Mouse (Mus musculus) embryonic facial prominence, embryonic 15.5 days (tissue): ENCODE results near the gene Trem3. TPM values are rescaled to one million over a fixed set of nuclear protein-coding genes. Genes with fewer than 3 reads are reported as not detected.

ENCODE experiments used
- ATAC-seq: fragments of 200-750 bp; cut with Nextera tagmentation; 2 replicates; pipeline ENCODE4 v1.8.0; 2017; ENCODE audit warnings: low read depth, moderate TSS enrichment; ENCODE audit not compliant: insufficient number of reproducible peaks, low FRiP score, low TSS enrichment
- H3K27ac ChIP-seq: fragments of 300-500 bp; sonication (generic); replicated peaks from 2 replicates; pipeline ENCODE4 v1.5.1; 2015; ENCODE audit warnings: mild to moderate bottlenecking, inconsistent platforms
- H3K27me3 ChIP-seq: fragments of 300-500 bp; sonication (generic); 2 replicates; pipeline ENCODE4 v1.6.1; 2015; ENCODE audit warnings: inconsistent platforms
- H3K36me3 ChIP-seq: fragments of 300-500 bp; sonication (generic); 2 replicates; pipeline ENCODE4 v1.6.1; 2015; ENCODE audit warnings: mild to moderate bottlenecking, inconsistent platforms
- H3K4me1 ChIP-seq: fragments of 300-500 bp; sonication (generic); 2 replicates; pipeline ENCODE4 v1.6.1; 2015; ENCODE audit warnings: inconsistent platforms
- H3K4me2 ChIP-seq: fragments of 300-500 bp; sonication (generic); replicated peaks from 2 replicates; pipeline ENCODE4 v1.6.1; 2015; ENCODE audit warnings: mild to moderate bottlenecking, inconsistent platforms
- H3K4me3 ChIP-seq: fragments of 300-500 bp; sonication (generic); replicated peaks from 2 replicates; pipeline ENCODE4 v1.5.1; 2015; ENCODE audit warnings: mild to moderate bottlenecking, inconsistent platforms
- H3K9ac ChIP-seq: fragments of 300-500 bp; sonication (generic); 2 replicates; pipeline ENCODE4 v1.6.1; 2015; ENCODE audit warnings: inconsistent platforms
- H3K9me3 ChIP-seq: fragments of 300-500 bp; sonication (generic); replicated peaks from 2 replicates; pipeline ENCODE4 v1.6.1; 2016; ENCODE audit warnings: inconsistent platforms
- WGBS: fragments of 180-500 bp; shearing (Covaris S2); methylation state at CpG from one replicate; pipeline ENCODE4 v1.1.7; 2015; 5-methylcytosine and 5-hydroxymethylcytosine counted together
- polyA plus RNA-seq: library from polyadenylated mRNA; unstranded; fragments of >200 nt; fragmentation: Nextera tagmentation; extraction: Ambion mirVana; gene quantifications from 2 replicates; pipeline ENCODE4 v1.2.1, GENCODE M21; 2015

The Trem3 gene
- not detected in 2 replicates for polyA plus RNA-seq

DNA sequence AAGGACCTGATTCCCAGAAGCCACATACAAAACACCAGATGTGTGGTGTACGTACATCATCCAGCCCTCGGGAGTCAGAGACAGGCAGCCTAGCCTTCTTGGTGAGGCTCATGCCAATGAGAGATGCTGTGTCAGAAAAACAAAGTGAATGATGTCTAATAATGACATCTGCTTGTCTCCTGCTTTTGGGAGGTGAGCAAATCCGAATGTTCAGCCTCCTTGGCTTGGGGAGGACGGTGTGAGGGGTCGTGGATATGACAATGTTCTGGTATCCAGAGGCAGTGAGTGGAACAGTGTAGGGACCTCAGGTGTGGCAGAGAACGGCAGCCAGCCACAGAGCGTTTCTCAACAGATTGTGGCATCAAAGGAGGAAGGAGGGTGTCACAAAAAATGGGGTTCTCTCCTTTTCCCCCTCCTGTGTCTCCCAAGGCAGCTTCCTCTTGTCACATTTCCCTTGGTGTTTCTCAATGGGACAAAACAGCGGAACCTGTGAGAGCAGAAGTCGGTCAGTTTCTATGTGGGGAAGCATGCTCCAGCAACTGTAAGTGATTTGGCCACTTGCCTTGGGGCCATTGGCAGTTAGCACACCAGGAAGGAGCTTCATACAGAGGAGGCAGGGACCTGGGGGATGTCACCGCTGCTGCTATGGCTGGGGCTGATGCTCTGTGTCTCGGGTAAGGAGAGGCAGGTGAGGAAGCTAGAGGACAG, at the start of gene Trem3:
Trem3 (plus strand) TSS at position 557 of the 708 bp plus-strand sequence.
- H3K4me1 ChIP-seq, result no peaks in the 10 kb centered on the region
- no peak within 1 kb of the TSS for H3K9ac ChIP-seq
- no peak within 1 kb of the TSS for H3K4me2 ChIP-seq
- no peak within 1 kb of the TSS for H3K27ac ChIP-seq
- H3K27me3 ChIP-seq, result no peaks in the 10 kb centered on the region
- no peaks in the 10 kb centered on the region for H3K9me3 ChIP-seq
- H3K4me3 ChIP-seq, result no peak within 1 kb of the TSS
- H3K36me3 ChIP-seq, result no peaks in the 10 kb centered on the region
- 60% methylated on average over 11 of the region's 11 CpGs for WGBS
- no peak for ATAC-seq

DNA sequence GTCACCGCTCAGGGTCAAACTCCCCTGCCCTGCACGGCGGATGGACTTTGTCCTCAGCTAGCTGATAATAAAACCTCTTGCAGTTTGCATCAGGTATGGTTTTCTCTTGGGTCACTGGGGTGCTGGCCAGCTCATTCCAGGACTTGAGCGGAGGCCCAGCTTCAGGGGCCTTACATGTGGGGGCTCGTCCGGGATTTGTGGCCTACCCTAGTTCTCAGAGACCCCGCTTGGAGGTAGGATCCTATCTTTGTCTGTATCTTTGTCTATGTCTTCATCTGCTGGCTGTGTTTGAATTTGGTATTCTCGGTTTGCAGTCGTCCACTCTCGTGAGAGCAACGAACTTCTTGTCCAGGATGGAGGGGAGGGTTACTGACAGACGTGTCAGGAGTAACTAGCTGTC, 44.5 kb upstream of the Trem3 start:
- no peaks in the 10 kb centered on the region for H3K27me3 ChIP-seq
- H3K4me3 ChIP-seq, result no peak overlapping the region
- peaks cover 11% of the 10 kb centered on the region; the same call in 1 of the 2 replicates for H3K9me3 ChIP-seq
- no peak overlapping the region for H3K27ac ChIP-seq
- H3K4me2 ChIP-seq, result no peak overlapping the region
- 94% methylated on average over 12 of the region's 12 CpGs for WGBS
- no peaks in the 10 kb centered on the region for H3K4me1 ChIP-seq
- H3K9ac ChIP-seq, result no peak overlapping the region
- no peak for ATAC-seq
- no peaks in the 10 kb centered on the region for H3K36me3 ChIP-seq

DNA sequence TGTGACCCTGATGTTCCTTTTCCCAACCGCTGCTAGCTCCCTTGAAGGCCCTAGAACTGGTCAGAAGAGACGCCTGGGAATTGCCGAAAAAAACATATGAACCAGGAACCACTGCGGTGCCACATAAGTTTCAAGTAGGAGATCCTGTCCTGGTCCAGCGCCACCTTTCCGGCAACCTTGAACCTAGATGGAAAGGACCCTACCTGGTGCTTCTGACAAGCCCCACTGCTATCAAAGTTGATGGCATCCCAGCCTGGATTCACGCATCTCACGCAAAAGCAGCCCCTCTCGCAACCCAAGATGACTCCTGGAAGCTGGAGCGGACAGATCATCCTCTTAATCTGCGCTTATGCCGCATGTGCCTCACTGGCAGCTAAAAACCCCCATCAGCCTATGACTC, 35.0 kb upstream of the Trem3 start:
- no peak overlapping the region for H3K4me2 ChIP-seq
- no peaks in the 10 kb centered on the region for H3K27me3 ChIP-seq
- H3K36me3 ChIP-seq, result no peaks in the 10 kb centered on the region
- ATAC-seq, result no peak
- 95% methylated on average over 12 of the region's 12 CpGs for WGBS
- H3K27ac ChIP-seq, result no peak overlapping the region
- no peak overlapping the region for H3K9ac ChIP-seq
- no peaks in the 10 kb centered on the region for H3K4me1 ChIP-seq
- H3K4me3 ChIP-seq, result no peak overlapping the region
- no peaks in the 10 kb centered on the region for H3K9me3 ChIP-seq

DNA sequence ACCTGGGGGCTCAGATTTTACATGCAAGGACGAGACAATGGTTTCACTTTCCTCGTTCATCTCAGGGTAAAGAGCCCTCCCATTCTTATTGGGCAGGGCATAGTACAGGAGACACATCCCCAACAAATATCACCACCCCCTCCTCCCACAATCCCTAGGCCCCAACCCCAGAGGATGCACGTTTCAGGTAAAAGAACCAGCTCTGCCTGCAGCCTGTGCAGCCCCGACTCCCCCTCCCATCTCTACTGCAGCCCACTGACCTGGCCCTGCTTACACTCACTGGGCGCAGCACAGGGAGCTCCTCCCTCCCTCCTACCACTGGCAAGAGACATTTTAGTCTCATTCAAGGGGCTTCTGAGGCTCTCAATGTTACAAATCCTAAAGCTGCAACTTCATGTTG, 34.1 kb upstream of the Trem3 start:
- Histone ChIP-seq H3K9ac (no peak overlapping the region), H3K36me3 (no peaks in the 10 kb centered on the region), H3K27ac (no peak overlapping the region), H3K4me1 (no peaks in the 10 kb centered on the region), H3K4me3 (no peak overlapping the region), H3K27me3 (no peaks in the 10 kb centered on the region), H3K4me2 (no peak overlapping the region), H3K9me3 (no peaks in the 10 kb centered on the region)
- WGBS, result 67% methylated on average over 5 of the region's 5 CpGs
- ATAC-seq, result no peak

DNA sequence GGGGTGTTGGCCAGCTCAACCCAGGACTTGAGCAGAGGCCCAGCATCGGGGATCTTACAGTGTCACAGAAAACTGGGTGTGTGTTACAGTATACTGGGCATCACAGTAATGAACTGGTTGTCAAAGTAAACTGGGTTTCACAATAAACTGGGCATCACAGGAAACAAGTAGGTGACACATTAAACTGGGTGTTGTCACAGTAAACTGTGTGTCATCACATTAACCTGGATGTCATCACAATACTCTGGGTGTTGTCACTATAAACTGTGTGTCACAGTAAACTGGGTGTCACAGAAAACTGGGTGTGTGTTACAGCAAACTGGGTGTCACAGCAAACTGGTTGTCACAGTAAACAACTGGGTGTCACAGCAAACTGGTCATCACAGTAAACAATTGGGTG, 32.1 kb upstream of the Trem3 start:
- Histone ChIP-seq H3K4me2 (no peak overlapping the region), H3K4me1 (no peaks in the 10 kb centered on the region), H3K9me3 (no peaks in the 10 kb centered on the region), H3K4me3 (no peak overlapping the region), H3K9ac (no peak overlapping the region), H3K36me3 (no peaks in the 10 kb centered on the region), H3K27ac (no peak overlapping the region), H3K27me3 (no peaks in the 10 kb centered on the region)
- ATAC-seq, result no peak
- WGBS, result 68% methylated on average over 1 of the region's 1 CpGs

DNA sequence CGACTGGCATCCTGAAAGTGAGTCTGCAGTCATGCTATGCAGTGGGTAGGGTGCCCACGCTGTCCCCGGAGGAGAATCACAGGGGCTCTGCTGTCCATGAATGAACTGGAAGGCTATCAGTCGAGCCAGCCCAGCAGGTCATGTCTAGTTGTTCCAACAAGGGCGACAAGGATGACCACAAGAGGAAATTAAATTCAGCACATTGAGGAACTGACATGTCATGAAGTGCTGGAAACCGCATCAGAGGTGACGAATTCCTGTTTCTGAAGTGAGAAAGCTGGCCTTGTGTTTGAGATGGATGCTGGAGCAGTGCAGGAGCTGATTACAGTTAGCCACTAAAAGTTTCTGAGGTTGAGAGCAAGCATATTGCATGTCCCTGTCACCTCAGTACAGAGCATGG, 16.9 kb upstream of the Trem3 start:
- H3K4me1 ChIP-seq, result no peaks in the 10 kb centered on the region
- 83% methylated on average over 7 of the region's 7 CpGs for WGBS
- H3K36me3 ChIP-seq, result no peaks in the 10 kb centered on the region
- no peaks in the 10 kb centered on the region for H3K27me3 ChIP-seq
- no peak overlapping the region for H3K9ac ChIP-seq
- H3K9me3 ChIP-seq, result no peaks in the 10 kb centered on the region
- H3K4me2 ChIP-seq, result no peak overlapping the region
- no peak overlapping the region for H3K27ac ChIP-seq
- ATAC-seq, result no peak
- H3K4me3 ChIP-seq, result no peak overlapping the region

DNA sequence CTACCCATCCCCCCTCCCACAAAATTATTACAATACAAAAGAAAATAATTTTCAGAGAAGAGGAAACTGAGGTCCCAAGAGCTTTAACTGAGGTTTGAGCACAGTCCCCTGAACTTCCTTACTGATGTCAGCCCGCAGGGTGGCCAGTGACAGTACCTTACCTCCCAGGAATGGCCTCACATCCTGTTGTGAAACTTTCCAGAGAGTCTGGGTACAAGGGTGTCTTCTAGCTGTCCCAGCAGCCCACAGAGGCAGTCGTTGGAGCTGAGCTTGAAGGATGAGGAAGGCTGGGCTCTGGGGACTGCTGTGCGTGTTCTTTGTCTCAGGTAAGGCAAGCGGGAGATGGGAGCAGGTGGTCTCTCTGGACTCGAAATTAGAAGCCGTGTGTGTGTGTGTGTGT, 15.1 kb upstream of the Trem3 start, which contains the start of gene Trem1:
Trem1 (plus strand) TSS at position 251 of the 400 bp plus-strand sequence.
- no peaks in the 10 kb centered on the region for H3K4me1 ChIP-seq
- no peak within 1 kb of the TSS for H3K4me2 ChIP-seq
- H3K27ac ChIP-seq, result no peak within 1 kb of the TSS
- 79% methylated on average over 6 of the region's 6 CpGs for WGBS
- no peak within 1 kb of the TSS for H3K9ac ChIP-seq
- H3K9me3 ChIP-seq, result no peaks in the 10 kb centered on the region
- H3K27me3 ChIP-seq, result no peaks in the 10 kb centered on the region
- H3K4me3 ChIP-seq, result no peak within 1 kb of the TSS
- H3K36me3 ChIP-seq, result no peaks in the 10 kb centered on the region
- no peak for ATAC-seq

DNA sequence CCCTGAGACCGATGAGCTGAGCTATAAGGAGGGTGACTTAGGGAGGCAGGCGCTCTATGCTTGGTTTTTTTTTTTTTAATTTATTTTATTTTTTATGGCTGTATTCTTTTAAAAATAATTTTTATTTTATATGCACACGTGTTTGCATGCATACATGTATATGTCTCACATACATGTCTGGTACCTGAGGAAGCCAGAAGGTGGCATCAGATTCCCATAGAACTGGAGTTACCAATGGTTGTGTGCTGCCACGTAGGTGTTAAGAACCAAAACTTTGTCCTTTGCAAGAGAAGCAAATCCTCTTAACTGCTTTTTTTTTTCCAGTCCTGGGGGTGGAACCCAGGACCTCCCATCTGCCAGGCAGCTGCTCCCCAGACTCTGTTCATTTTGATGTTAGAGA, 13.8 kb upstream of the Trem3 start:
- Histone ChIP-seq H3K9me3 (no peaks in the 10 kb centered on the region), H3K4me1 (no peaks in the 10 kb centered on the region), H3K27ac (no peak overlapping the region), H3K4me2 (no peak overlapping the region), H3K27me3 (no peaks in the 10 kb centered on the region), H3K9ac (no peak overlapping the region), H3K36me3 (no peaks in the 10 kb centered on the region), H3K4me3 (no peak overlapping the region)
- 86% methylated on average over 4 of the region's 4 CpGs for WGBS
- no peak for ATAC-seq

DNA sequence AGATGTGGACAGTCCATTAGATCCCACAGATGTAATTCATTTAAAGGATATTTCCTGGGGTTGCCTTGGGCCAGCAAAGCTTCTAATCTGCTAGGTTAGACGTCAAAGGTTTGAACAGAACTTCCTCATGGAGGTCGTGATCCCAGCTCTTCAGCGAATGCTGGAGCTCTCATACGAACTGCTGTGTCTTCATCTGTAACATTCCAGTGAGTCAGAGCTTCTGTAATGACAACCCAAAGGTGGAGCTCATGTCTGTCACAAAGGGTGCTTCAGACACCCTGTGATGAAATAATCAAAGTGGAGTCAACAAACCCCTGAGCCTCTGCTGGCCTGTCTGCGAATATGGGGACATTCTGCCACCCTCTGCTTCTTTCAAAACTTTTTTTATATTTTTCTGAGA, 13.0 kb upstream of the Trem3 start:
- H3K36me3 ChIP-seq, result no peaks in the 10 kb centered on the region
- H3K27me3 ChIP-seq, result no peaks in the 10 kb centered on the region
- no peak overlapping the region for H3K9ac ChIP-seq
- 50% methylated on average over 5 of the region's 5 CpGs for whole genome bisulfite sequencing
- ATAC-seq, result no peak
- no peaks in the 10 kb centered on the region for H3K4me1 ChIP-seq
- H3K9me3 ChIP-seq, result no peaks in the 10 kb centered on the region
- H3K4me3 ChIP-seq, result no peak overlapping the region
- H3K27ac ChIP-seq, result no peak overlapping the region
- H3K4me2 ChIP-seq, result no peak overlapping the region

DNA sequence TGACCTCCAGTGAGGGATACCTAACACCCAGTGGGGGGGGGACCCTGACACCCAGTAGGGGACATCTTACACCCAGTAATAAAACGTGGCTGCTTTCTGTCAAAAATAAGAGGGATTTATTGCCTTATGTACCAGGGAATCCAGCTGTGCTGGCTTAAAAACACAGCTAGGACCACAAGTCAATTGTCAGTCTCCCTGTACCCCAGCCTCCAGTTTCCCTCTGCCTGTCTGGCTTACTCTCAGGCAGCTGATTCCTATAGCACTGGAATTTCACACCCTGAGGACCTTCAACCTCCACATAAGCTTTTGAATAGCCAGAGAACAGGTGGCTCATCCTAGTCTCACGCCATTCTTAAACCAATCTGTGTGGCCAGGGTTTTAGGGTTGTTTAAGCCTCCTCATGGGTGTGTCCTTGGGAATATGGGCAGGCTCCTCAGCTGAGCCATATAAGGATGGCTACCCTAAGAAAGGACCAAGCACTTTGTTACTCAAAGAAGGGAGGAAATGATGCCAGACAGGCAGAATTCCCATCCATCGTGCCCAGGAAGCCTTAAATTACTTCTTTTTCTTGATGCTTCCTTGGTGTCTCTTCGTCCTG, 11.7 kb upstream of the Trem3 start:
- H3K36me3 ChIP-seq, result no peaks in the 10 kb centered on the region
- H3K27me3 ChIP-seq, result no peaks in the 10 kb centered on the region
- no peaks in the 10 kb centered on the region for H3K4me1 ChIP-seq
- no peak overlapping the region for H3K4me2 ChIP-seq
- WGBS, result 59% methylated on average over 4 of the region's 4 CpGs
- no peak overlapping the region for H3K4me3 ChIP-seq
- no peak overlapping the region for H3K9ac ChIP-seq
- ATAC-seq, result no peak
- no peak overlapping the region for H3K27ac ChIP-seq
- H3K9me3 ChIP-seq, result no peaks in the 10 kb centered on the region

DNA sequence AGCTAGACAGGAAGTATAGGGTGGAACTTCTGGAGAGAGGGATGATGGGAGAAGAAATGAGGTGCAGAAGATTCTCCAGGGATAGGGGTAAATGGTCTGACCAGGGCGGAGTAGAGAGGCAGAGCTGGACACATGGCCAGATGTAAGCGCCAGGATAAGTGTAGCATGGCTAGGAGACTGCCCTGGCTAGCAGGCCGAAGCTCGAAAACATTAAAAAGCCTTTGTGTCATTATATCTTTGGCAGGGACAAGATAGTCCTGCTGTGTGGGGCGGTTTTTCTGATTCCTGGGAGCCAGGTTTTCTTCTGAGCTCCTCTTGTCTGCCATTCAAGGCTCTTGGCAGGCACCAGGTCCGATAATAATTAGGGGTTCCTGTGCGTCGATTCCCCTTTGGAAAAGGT, 10.0 kb upstream of the Trem3 start:
- no peak for ATAC-seq
- Histone ChIP-seq H3K4me3 (no peak overlapping the region), H3K36me3 (no peaks in the 10 kb centered on the region), H3K9ac (no peak overlapping the region), H3K9me3 (no peaks in the 10 kb centered on the region), H3K27ac (no peak overlapping the region), H3K4me2 (no peak overlapping the region), H3K4me1 (no peaks in the 10 kb centered on the region), H3K27me3 (no peaks in the 10 kb centered on the region)
- WGBS, result 91% methylated on average over 8 of the region's 8 CpGs

DNA sequence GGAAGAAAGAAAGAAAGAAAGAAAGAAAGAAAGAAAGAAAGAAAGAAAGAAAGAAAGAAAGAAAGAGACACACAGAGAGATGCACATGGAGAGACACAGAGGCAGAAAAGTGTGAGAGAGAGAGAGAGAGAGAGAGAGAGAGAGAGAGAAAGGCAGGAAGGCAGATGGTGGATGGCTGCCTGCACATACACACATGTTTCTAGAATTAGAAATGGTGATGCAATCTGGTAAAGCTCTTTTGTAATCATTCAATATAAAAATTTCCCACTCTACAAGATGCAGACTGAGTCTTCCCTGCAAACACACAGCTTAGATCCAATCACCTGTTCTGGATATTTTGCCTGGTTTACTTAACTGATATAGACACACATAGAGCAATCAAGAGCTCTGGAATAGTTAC, 1.5 kb downstream of the Trem3 start:
- no peaks in the 10 kb centered on the region for H3K27me3 ChIP-seq
- no peak overlapping the region for H3K4me3 ChIP-seq
- H3K9ac ChIP-seq, result no peak overlapping the region
- H3K9me3 ChIP-seq, result no peaks in the 10 kb centered on the region
- no peak overlapping the region for H3K4me2 ChIP-seq
- no peak overlapping the region for H3K27ac ChIP-seq
- H3K36me3 ChIP-seq, result no peaks in the 10 kb centered on the region
- H3K4me1 ChIP-seq, result no peaks in the 10 kb centered on the region
- ATAC-seq, result no peak
